In genomic region chr7:31290208-31290607, GRCm38 (mm10) we compare ENCODE assay signal across 43 mouse cellular contexts. TPM values are rescaled to one million over a fixed set of nuclear protein-coding genes. Genes with fewer than 3 reads are reported as not detected.
"Had no signal": no experiment of that assay in that cellular context is flagged by ENCODE, and none has a peak within 500 bp of the region (broad histone marks: within the 10 kb centered on the region; RNA-seq: fewer than 3 reads in every experiment).

Gene Scgb2b2, plus strand, starts transcription at chr7:31290508.

- H3K4me1 ChIP-seq: heart, embryonic 12.5 days; heart, embryonic 13.5 days; heart, embryonic 15.5 days; hindbrain, embryonic 10.5 days; hindbrain, embryonic 12.5 days; hindbrain, embryonic 13.5 days; hindbrain, embryonic 15.5 days; intestine, embryonic 15.5 days; kidney, embryonic 15.5 days had no signal

- H3K27ac ChIP-seq: heart, embryonic 13.5 days; heart, embryonic 15.5 days; hindbrain, embryonic 10.5 days; hindbrain, embryonic 12.5 days; hindbrain, embryonic 13.5 days; hindbrain, embryonic 14.5 days; hindbrain, embryonic 15.5 days; hindbrain, postnatal 0 days; intestine, embryonic 15.5 days; kidney, embryonic 15.5 days; kidney, postnatal 0 days; layer of hippocampus, adult 2 months; left cerebral cortex, adult 2 months had no signal

- H3K36me3 ChIP-seq: heart, embryonic 12.5 days; heart, embryonic 13.5 days; heart, embryonic 15.5 days; hindbrain, embryonic 10.5 days; hindbrain, embryonic 12.5 days; hindbrain, embryonic 13.5 days; hindbrain, embryonic 15.5 days; intestine, embryonic 15.5 days; kidney, embryonic 15.5 days had no signal

- H3K27me3 ChIP-seq: heart, embryonic 12.5 days; heart, embryonic 13.5 days; heart, embryonic 15.5 days; hindbrain, embryonic 12.5 days; hindbrain, embryonic 13.5 days; hindbrain, embryonic 15.5 days; intestine, embryonic 15.5 days; kidney, embryonic 15.5 days had no signal

- H3K4me3 ChIP-seq: heart, embryonic 12.5 days; heart, embryonic 13.5 days; heart, embryonic 15.5 days; hindbrain, embryonic 10.5 days; hindbrain, embryonic 12.5 days; hindbrain, embryonic 13.5 days; hindbrain, embryonic 15.5 days; intestine, embryonic 15.5 days; kidney, embryonic 15.5 days; layer of hippocampus, adult 2 months; left cerebral cortex, adult 2 months had no signal

- H3K9me3 ChIP-seq: intestine, embryonic 15.5 days; kidney, embryonic 15.5 days had no signal

- DNase-seq: heart, postnatal 10 days; heart, postnatal 14 days; heart, postnatal 36 days; heart, postnatal 4 days; kidney, adult 11 months; kidney, adult 18-20 months; kidney, adult 2 months; kidney, adult 8-10 months; kidney, adult 9 months; kidney, postnatal 10 days; kidney, postnatal 14 days; kidney, postnatal 25 days; kidney, postnatal 36 days; kidney, postnatal 4 days; layer of hippocampus, adult 9-11 months; layer of hippocampus, postnatal 36 days had no signal

RNA-seq across cellular contexts. Expression of gene Scgb2b2, which starts in this region (rescaled TPM):
- polyA plus RNA-seq: heart, embryonic 11.5 days; heart, embryonic 12.5 days; heart, embryonic 13.5 days; heart, embryonic 14.5 days; heart, embryonic 15.5 days; heart, embryonic 16.5 days; heart, postnatal 0 days; hindbrain, embryonic 10.5 days; hindbrain, embryonic 11.5 days; hindbrain, embryonic 12.5 days; hindbrain, embryonic 13.5 days; hindbrain, embryonic 14.5 days; hindbrain, embryonic 15.5 days; hindbrain, embryonic 16.5 days; hindbrain, postnatal 0 days; inflammation-experienced regulatory T-cells, adult 6 months; intestine, embryonic 14.5 days; intestine, embryonic 15.5 days; intestine, embryonic 16.5 days; intestine, postnatal 0 days; kidney, adult 2 months; kidney, embryonic 14.5 days; kidney, embryonic 15.5 days; kidney, embryonic 16.5 days; kidney, postnatal 0 days; large intestine, adult 2 months had no signal
